Mouse (Mus musculus): ENCODE measurements around the gene Jun. TPM values are rescaled to one million over a fixed set of nuclear protein-coding genes. Genes with fewer than 3 reads are reported as not detected.

Gene Jun
- polyA plus RNA-seq, 1 experiment from 2014 or later, result 49.6 TPM

Other genes starting within 250 kb of the Jun start
- gene Eqtn, start 123.4 kb downstream of the Jun start, polyA plus RNA-seq (2014; fragmentation: Nextera tagmentation; extraction: Ambion mirVana), result not detected in 2 replicates
- 24.4 and 24.8 TPM in 2 replicates for gene Mysm1, start 73.1 kb downstream of the Jun start, polyA plus RNA-seq (2014; fragmentation: Nextera tagmentation; extraction: Ambion mirVana)

All from neural tube, embryonic 11.5 days (tissue).